Mouse (Mus musculus) heart, embryonic 10.5 days (tissue): ENCODE measurements around the gene Gm49322. TPM values are rescaled to one million over a fixed set of nuclear protein-coding genes. Genes with fewer than 3 reads are reported as not detected.
A peak's percentile ranks its signal among the peaks of the same experiment; 100 is the strongest.

Experiments
- DNase-seq: peaks from one replicate; pipeline ENCODE4 v3.0.0-alpha.2; 2017; ENCODE audit warnings: low spot score
- H3K27ac ChIP-seq: fragments of 300-500 bp; sonication (generic); 2 replicates; pipeline ENCODE4 v1.5.1; 2016; ENCODE audit warnings: mild to moderate bottlenecking
- H3K27me3 ChIP-seq: fragments of 300-500 bp; sonication (generic); 2 replicates; pipeline ENCODE4 v1.6.1; 2016; ENCODE audit warnings: mild to moderate bottlenecking; ENCODE audit not compliant: poor library complexity, insufficient read depth, severe bottlenecking
- H3K36me3 ChIP-seq: fragments of 300-500 bp; sonication (generic); 2 replicates; pipeline ENCODE4 v1.6.1; 2016; ENCODE audit warnings: mild to moderate bottlenecking, moderate library complexity
- H3K4me1 ChIP-seq: fragments of 300-500 bp; sonication (generic); 2 replicates; pipeline ENCODE4 v1.6.1; 2016; ENCODE audit warnings: mild to moderate bottlenecking
- H3K4me3 ChIP-seq: fragments of 300-500 bp; sonication (generic); 2 replicates; pipeline ENCODE4 v1.5.1; 2016; ENCODE audit warnings: mild to moderate bottlenecking, moderate library complexity
- H3K9me3 ChIP-seq: fragments of 300-500 bp; sonication (generic); 2 replicates; pipeline ENCODE4 v1.6.1; 2016; ENCODE audit warnings: mild to moderate bottlenecking, moderate library complexity
- WGBS: fragments of 180-500 bp; shearing (Covaris S2); methylation state at CpG from one replicate; pipeline ENCODE4 v1.1.7; 2016; 5-methylcytosine and 5-hydroxymethylcytosine counted together
- polyA plus RNA-seq: library from polyadenylated mRNA; unstranded; fragments of >200 nt; fragmentation: Nextera tagmentation; extraction: Ambion mirVana; gene quantifications from 2 replicates; pipeline ENCODE4 v1.2.1, GENCODE M21; 2016

Gene Gm49322
- polyA plus RNA-seq, 1 experiment from 2014 or later: 3.5 TPM

DNA sequence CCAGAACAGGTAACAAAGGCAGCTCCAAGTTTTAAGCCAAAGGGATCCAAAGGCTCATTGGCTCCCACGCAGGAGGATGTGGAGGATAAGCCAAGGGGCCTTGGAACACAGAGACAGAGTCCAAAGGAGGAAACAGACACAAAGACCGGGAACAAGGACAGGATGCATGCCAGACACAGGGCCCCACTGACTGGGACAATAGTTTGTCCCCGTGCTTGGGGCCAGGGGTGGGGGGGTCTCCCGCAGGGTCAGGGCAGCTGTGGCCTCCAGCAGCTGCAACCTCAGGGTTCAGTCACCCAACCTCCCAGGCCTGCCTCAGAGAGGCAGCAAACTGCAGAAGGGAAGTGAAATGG, 18.5 kb upstream of the Gm49322 start:
- Histone ChIP-seq H3K4me1 (peaks cover 65% of the 10 kb centered on the region), H3K4me3 (peak overlapping the region; percentile 35), H3K9me3 (no peaks in the 10 kb centered on the region), H3K27me3 (no peaks in the 10 kb centered on the region), H3K36me3 (peaks cover 43% of the 10 kb centered on the region), H3K27ac (peak overlapping the region; percentile 84)
- WGBS: 58% methylated on average over 4 of the region's 4 CpGs
- no peak for DNase-seq

DNA sequence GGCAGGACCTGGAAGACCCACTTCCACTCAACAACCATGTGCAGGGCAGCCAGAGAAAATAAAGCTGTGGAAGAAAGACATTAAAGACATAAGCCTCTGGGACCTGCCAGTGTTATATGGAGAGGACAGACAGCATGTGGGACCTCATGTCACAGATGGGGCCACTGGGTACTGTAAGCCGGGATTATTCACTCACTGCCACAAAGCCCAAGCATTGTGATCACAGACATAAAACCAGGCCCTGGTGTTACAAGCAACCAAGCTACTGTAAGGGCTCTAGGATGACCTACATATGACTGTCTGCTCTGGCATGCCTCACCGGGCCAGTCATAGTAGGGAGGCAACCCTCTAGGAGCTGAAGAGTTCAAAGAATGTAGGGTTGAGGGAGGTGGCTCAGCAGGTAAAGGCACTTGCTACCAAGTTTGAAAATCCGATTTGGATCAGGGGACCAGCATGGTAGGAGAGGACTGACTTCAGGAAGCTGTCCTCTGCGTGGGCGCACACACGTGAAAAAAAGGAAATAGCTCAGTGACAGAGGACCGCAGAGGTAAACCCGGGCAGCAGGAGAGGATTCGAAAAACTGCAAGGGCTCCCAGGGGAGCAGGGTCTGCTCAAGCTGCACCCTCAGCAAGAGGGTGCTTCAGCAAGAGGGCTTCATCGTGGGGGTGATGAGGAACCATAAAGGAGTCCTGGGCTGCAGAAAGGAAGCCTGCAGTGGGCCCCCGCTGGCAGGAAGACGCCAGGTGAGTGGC, 16.5 kb upstream of the Gm49322 start:
- peaks cover 26% of the 10 kb centered on the region for H3K36me3 ChIP-seq
- no peak for DNase-seq
- H3K27ac ChIP-seq: peak overlapping the region; percentile 94
- H3K27me3 ChIP-seq: no peaks in the 10 kb centered on the region
- WGBS: 13% methylated on average over 12 of the region's 12 CpGs
- H3K4me1 ChIP-seq: peaks cover 54% of the 10 kb centered on the region
- peak overlapping the region; percentile 99 for H3K4me3 ChIP-seq
- no peaks in the 10 kb centered on the region for H3K9me3 ChIP-seq

DNA sequence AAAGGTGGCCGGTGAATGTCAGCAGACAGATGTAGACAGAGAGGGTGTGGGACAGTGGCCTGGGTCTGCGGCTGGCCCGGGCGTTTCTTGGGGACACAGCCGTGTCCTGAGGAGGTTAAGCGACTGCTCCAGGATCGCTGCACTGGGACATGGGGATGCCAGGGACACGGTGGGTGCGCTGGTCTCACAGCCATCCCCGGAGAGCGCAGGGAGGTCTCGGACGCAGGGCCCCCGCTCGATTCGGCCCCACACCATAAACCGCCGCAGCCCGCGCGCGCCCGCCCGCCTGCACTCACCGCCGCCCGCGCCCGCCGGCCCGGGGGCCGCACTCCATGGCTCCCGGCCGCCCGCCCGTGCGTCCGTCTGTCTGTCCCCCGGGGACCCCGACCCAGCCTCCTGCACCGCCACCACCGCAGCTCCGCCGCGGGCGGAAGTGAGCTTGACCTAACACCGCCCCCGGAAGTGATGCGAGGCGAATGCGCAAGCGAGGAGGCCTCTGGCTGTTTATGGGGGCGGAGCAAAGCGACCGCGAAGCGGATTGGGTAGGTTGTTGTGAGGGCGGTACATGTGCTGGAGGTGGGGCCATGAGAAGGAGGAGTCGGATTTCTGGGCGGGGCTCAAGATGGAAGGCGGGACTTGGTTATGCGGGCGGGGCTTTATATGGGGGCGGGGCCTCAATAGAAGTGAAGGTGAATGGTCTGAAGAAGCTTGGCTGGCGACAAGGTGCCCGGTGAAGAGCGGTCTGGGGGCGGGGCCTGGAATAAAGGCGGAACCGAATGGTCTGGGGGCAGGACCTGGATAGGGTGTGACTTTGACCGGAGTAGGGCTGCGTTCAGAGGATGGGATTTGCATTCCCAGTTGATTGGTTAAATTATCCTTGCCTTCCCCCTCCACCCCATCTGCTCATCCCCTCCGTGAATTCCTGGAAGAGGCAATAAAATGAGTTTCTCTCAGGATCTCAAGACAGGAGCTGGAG, 15.7 kb upstream of the Gm49322 start, which contains the start of gene Abhd17a:
Abhd17a (minus strand) TSS at position 463 of the 976 bp plus-strand sequence.
- peak within 1 kb of the TSS; percentile 99 for H3K4me3 ChIP-seq
- peak within 1 kb of the TSS; percentile 94 for H3K27ac ChIP-seq
- H3K36me3 ChIP-seq: peaks cover 18% of the 10 kb centered on the region
- H3K9me3 ChIP-seq: no peaks in the 10 kb centered on the region
- H3K27me3 ChIP-seq: no peaks in the 10 kb centered on the region
- H3K4me1 ChIP-seq: peaks cover 47% of the 10 kb centered on the region
- DNase-seq: peak; percentile 100
- WGBS: 1% methylated on average over 65 of the region's 73 CpGs

DNA sequence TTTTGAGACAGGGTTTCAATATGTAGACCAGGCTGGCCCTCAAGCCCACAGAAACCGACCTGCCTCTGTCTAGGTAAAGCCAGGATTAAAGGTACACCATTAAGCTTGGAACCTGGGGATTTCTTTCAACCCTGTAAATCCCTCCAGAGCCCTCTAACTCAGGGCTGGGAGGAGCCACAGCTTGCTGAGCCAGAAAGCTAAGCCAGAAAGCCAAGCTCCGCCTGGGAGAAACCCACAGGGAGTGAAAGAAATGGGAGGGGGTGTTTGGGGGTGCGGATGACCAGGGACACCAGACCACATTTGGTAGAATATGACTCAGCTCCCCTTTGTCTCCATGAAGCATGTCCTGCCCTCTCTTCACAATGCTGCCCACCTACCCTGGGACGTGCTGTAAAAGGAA, 9.5 kb upstream of the Gm49322 start:
- Histone ChIP-seq H3K27me3 (no peaks in the 10 kb centered on the region), H3K4me1 (no peaks in the 10 kb centered on the region; the same call in 1 of the 2 replicates), H3K9me3 (no peaks in the 10 kb centered on the region), H3K27ac (no peak overlapping the region; the same call in 1 of the 2 replicates), H3K36me3 (no peaks in the 10 kb centered on the region), H3K4me3 (no peak overlapping the region)
- 43% methylated on average over 4 of the region's 4 CpGs for WGBS
- no peak for DNase-seq

DNA sequence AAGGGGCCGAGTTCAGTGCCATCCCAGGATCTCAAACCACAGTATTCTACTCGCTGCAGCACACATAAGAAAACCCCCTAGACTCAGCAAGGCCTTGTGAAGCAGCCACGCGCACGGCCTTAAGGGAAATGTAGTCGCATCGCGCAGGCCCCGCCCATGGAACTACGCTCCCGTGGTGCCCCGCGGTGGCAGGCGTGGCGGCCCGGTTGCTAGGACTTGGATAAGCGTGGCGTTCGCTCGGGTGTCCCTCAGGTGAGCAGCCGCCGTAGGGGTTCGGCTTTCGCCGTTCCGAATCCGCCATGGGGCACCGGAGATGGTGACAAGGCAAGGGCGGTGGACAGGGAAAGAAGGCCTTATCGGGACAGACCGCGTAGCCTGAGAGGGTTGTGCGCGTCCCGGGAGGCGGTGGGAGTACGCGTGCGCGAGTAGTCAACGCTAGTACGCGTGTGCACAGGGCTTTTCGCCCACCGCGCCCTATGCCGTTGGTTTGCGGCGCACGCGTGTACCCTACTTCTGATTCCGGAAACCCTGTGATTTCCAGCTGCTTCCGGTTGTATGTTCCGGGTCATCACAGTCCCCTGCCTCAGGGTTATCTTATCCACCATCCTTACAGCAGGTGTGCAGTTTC, 3.0 kb upstream of the Gm49322 start, which contains the start of the genes Scamp4 and Adat3:
Scamp4 (plus strand) TSS at position 175 of the 628 bp plus-strand sequence.
Adat3 (plus strand) TSS at position 183 of the 628 bp plus-strand sequence.
- H3K36me3 ChIP-seq: peaks cover 26% of the 10 kb centered on the region
- WGBS: under 1% methylated on average over 54 of the region's 54 CpGs
- H3K4me3 ChIP-seq: peak within 1 kb of the TSS; percentile 89
- peak; percentile 98 for DNase-seq
- peak within 1 kb of the TSS; percentile 90 for H3K27ac ChIP-seq
- no peaks in the 10 kb centered on the region for H3K9me3 ChIP-seq
- H3K27me3 ChIP-seq: no peaks in the 10 kb centered on the region
- peaks cover 32% of the 10 kb centered on the region for H3K4me1 ChIP-seq

DNA sequence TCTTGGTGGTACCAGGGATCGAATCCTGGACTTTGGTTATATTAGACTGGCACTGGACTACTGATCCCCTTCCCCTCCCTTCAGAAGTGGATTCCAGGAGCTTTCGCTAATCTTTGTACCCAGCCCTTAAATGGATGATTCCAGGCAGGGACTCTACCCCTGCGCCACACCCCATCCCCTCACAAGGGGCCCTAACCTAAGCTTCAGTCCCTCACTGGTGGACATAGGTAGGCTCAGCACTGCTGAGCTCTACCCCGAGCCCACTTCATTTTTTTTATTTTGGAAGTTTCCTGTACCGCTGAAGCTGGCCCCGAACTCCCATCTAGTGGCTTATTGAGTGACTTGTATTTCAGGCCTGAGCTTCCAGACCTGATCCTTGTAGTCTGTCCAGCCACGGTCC, 2.5 kb upstream of the Gm49322 start:
- Histone ChIP-seq H3K36me3 (peaks cover 32% of the 10 kb centered on the region), H3K27ac (peak overlapping the region; percentile 90), H3K4me1 (peaks cover 37% of the 10 kb centered on the region), H3K9me3 (no peaks in the 10 kb centered on the region), H3K4me3 (peak overlapping the region; percentile 89), H3K27me3 (no peaks in the 10 kb centered on the region)
- 27% methylated on average over 7 of the region's 7 CpGs for WGBS
- no peak for DNase-seq

DNA sequence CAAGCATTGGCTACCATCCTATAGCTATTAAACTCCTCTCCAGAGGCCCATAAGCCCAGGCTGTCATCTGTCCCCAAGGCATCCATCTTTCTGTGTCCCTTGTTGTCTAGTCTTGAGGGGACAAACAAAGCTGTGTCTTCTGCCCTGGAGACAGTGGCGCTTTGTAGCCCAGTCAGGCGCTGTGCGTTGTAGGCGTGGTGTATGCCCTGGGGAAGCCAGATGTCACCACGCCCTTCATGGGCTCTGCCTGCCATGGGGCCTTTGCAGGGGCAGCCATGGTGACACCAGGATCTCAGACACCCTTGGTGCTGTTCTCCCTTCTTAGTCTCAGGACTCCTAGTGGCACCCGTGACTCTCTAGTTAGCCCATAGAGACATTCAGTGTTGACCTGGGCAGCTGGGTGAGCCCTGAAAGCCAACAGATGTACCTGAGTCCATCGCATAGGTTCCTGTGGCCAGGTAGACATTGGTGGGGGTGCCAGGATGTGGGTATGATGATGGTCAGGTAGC, 1.8 kb upstream of the Gm49322 start:
- Histone ChIP-seq H3K36me3 (peaks cover 39% of the 10 kb centered on the region), H3K4me1 (peaks cover 37% of the 10 kb centered on the region), H3K27me3 (no peaks in the 10 kb centered on the region), H3K9me3 (no peaks in the 10 kb centered on the region), H3K27ac (peak overlapping the region; percentile 90; the same call in 1 of the 2 replicates), H3K4me3 (peak overlapping the region; percentile 89)
- WGBS: 90% methylated on average over 7 of the region's 7 CpGs
- DNase-seq: peak; percentile 89

DNA sequence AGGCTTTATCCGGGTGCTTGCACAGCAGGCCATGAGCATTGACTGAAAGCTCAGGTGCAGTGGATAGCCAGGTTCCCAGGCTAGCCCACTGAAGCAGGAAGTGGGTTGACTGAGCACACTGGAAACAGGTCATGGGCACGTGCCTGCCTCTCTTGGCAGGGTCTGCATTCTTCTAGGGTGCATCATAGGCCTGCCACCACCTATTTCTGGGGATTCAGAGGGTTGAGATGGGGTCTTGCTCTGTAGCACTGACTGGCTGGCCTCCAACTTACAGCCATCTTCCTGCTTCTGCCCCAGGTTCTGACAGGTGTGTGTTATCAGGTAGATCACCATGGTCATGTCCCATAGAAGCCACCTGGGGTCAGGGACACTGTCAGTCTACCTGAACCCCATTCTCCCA, 833 bp upstream of the Gm49322 start:
- Histone ChIP-seq H3K4me3 (no peak overlapping the region), H3K27ac (peak overlapping the region; percentile 90; the same call in 1 of the 2 replicates), H3K27me3 (no peaks in the 10 kb centered on the region), H3K36me3 (peaks cover 48% of the 10 kb centered on the region), H3K4me1 (peaks cover 37% of the 10 kb centered on the region), H3K9me3 (no peaks in the 10 kb centered on the region)
- DNase-seq: no peak
- WGBS: 91% methylated on average over 2 of the region's 2 CpGs

DNA sequence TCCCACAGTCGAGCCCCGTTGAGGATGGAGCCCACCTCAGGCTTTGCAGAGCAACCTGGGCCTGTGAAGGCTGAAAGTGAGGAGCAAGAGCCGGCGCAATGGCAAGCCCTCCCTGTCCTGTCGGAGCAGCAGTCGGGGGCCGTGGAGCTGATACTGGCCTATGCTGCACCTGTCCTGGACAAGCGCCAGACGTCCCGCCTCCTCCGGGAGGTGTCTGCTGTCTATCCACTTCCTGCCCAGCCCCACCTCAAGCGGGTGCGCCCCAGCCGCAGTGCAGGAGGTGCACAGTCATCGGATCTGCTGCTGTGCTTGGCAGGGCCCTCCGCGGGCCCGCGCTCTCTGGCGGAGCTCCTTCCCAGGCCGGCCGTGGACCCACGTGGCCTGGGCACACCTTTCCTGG, 485 bp downstream of the Gm49322 start:
- H3K27me3 ChIP-seq: no peaks in the 10 kb centered on the region
- 90% methylated on average over 23 of the region's 23 CpGs for WGBS
- DNase-seq: no peak
- H3K4me3 ChIP-seq: peak overlapping the region; percentile 8; the same call in 1 of the 2 replicates
- H3K36me3 ChIP-seq: peaks cover 57% of the 10 kb centered on the region
- H3K4me1 ChIP-seq: peaks cover 45% of the 10 kb centered on the region
- H3K9me3 ChIP-seq: no peaks in the 10 kb centered on the region
- H3K27ac ChIP-seq: no peak overlapping the region

DNA sequence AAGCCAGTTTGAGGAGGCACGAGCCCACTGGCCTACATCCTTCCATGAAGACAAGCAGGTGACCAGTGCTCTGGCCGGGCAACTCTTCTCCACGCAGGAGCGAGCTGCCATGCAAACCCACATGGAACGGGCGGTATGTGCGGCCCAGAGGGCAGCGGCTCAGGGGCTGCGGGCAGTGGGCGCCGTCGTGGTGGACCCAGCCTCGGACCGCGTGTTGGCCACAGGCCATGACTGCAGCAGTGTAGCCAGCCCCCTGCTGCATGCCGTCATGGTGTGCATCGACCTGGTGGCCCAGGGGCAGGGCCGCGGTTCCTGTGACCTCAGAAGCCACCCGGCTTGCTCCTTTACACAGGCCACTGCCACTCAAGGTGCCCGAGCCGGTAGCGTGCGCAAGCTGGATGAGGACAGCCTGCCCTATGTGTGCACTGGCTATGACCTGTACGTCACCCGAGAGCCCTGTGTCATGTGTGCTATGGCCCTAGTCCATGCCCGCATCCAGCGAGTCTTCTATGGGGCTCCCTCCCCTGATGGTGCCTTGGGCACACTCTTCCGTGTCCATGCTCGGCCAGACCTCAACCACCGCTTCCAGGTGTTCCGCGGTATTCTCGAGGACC, 1.0 kb downstream of the Gm49322 start:
- DNase-seq: no peak
- H3K27ac ChIP-seq: no peak overlapping the region
- no peaks in the 10 kb centered on the region for H3K9me3 ChIP-seq
- H3K4me1 ChIP-seq: peaks cover 44% of the 10 kb centered on the region
- peaks cover 62% of the 10 kb centered on the region for H3K36me3 ChIP-seq
- H3K4me3 ChIP-seq: no peak overlapping the region
- no peaks in the 10 kb centered on the region for H3K27me3 ChIP-seq
- WGBS: 94% methylated on average over 34 of the region's 34 CpGs

DNA sequence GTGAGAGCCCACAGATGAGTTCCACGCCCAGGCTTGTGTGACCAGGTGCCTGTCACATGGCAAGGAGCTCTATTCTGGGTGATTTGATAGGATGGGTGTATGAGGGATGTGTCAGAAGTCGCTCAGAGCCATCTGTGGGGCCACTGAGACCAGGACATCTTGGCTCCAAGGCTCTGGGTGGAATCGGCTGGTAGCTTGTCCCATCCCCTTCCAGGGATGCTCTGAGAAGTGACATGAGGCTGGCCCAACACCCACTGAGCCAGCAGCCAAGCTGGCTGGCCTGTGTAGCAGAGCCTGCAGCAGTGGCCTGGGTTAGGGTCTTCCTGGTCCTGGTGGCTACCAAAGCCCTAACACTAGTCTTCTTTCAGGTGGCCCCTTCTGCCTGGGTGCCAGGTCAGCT, 2.6 kb downstream of the Gm49322 start:
- Histone ChIP-seq H3K4me3 (0 out of 2 replicates have a peak overlapping the region, but pooled peaks have one; percentile 12), H3K36me3 (peaks cover 78% of the 10 kb centered on the region)
- 87% methylated on average over 3 of the region's 3 CpGs for WGBS

More for the DNA sequence above, 2.6 kb downstream of the Gm49322 start:
- Histone ChIP-seq H3K27me3 (no peaks in the 10 kb centered on the region), H3K27ac (no peak overlapping the region), H3K4me1 (peaks cover 32% of the 10 kb centered on the region), H3K9me3 (no peaks in the 10 kb centered on the region)
- DNase-seq: no peak
